Mouse (Mus musculus): ENCODE data around the gene Wfdc21. TPM values are rescaled to one million over a fixed set of nuclear protein-coding genes. Genes with fewer than 3 reads are reported as not detected.

Gene Wfdc21
- total and polyA plus RNA-seq, 3 experiments = not detected

- peak; percentile 41 for TF ChIP-seq ZC3H11A (IDR thresholded peaks at IDR 0.05; ENCODE audit: low read depth, low read length)
- no peak for TF ChIP-seq POLR2AphosphoS5 (IDR thresholded peaks at IDR 0.05; ENCODE audit: borderline replicate concordance, low read depth, low read length)
- TF ChIP-seq E2F4 (IDR thresholded peaks at IDR 0.05; ENCODE audit: borderline replicate concordance, low read depth, low read length) = no peak
- no peak for TF ChIP-seq MAZ (IDR thresholded peaks at IDR 0.05; ENCODE audit: low read depth, low read length)
Observed at GRCm38 (mm10) chr11:83728757-83729432, 17.8 kb upstream of the Wfdc21 start (continued).

- Histone ChIP-seq H3K9ac (ENCODE audit: control insufficient read depth, low read depth, low read length, poor library complexity, severe bottlenecking) (no peak overlapping the region), H3K9me3 (replicated peaks; ENCODE audit: insufficient read depth, low read length) (no peaks in the 10 kb centered on the region), H3K79me2 (ENCODE audit: control insufficient read depth, insufficient read depth, low read length, poor library complexity) (no peaks in the 10 kb centered on the region), H3K27me3 (ENCODE audit: control insufficient read depth in 1 of 2, insufficient read depth in 2 of 2, low read length in 2 of 2) (peaks cover 11 to 14% of the 10 kb centered on the region in 2 experiments), H3K4me3 (ENCODE audit: control insufficient read depth in 1 of 2, insufficient read depth in 1 of 2, low read depth in 2 of 2, low read length in 2 of 2) (no peak overlapping the region), H3K36me3 (ENCODE audit: control insufficient read depth in 1 of 2, insufficient read depth in 2 of 2, low read length in 2 of 2) (no peaks in the 10 kb centered on the region), H3K4me1 (ENCODE audit: control insufficient read depth in 1 of 2, insufficient read depth in 2 of 2, low read length in 2 of 2) (no peaks in the 10 kb centered on the region), H3K27ac (ENCODE audit: control insufficient read depth, low read depth, low read length) (no peak overlapping the region)
- no peak for TF ChIP-seq ZNF384 (IDR thresholded peaks at IDR 0.05; ENCODE audit: low read depth, low read length)
- TF ChIP-seq KAT2A (conservative IDR thresholded peaks at IDR 0.05; ENCODE audit: low read depth, low read length) = no peak
- TF ChIP-seq UBTF (IDR thresholded peaks at IDR 0.05; ENCODE audit: borderline replicate concordance, insufficient read depth, low read depth, low read length) = no peak
- TF ChIP-seq ELF1 (IDR thresholded peaks at IDR 0.05; ENCODE audit: low read depth, low read length) = no peak
- no peak for DNase-seq (ENCODE audit: low read depth, low spot score)
Observed at GRCm38 (mm10) chr11:83731116-83731515, 15.6 kb upstream of the Wfdc21 start.

DNA sequence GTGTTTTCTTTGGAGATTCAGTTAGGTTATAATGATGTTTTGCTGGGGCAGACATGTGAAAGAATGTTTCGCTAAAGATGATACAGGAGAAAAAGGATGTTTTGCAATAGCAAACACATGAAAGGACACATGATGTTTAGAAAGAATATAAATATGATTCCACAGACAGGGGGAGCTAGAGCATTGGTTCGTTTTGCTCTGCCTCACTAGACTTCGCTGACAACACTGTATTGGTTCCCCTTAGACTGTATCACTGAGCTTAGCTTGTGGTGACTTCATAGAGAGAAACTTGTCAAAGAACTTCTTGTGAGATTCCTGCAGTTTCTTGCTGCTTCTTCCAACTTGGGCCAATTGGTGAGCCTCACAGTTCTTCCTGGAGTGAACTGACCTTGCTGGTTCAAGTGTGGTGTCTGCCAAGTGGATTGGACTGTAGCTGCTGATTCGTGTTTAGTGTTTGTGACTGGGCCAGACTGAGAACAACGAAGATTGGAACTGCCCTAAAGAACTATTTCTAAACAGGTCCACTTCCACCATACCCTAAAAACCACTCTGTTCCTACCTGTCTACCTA lies 13.6 kb upstream of the Wfdc21 start:
- TF ChIP-seq MEF2A (IDR thresholded peaks at IDR 0.05; ENCODE audit: extremely low read depth, insufficient replicate concordance, low read depth, low read length, poor library complexity, severe bottlenecking) (no peak), BHLHE40 (IDR thresholded peaks at IDR 0.05; ENCODE audit: borderline replicate concordance, low read depth, low read length) (no peak), RCOR1 (IDR thresholded peaks at IDR 0.05; ENCODE audit: low read depth, low read length) (no peak), CTCF (IDR thresholded peaks at IDR 0.05 in 2 of 3, conservative IDR thresholded peaks at IDR 0.05 in 1 of 3; ENCODE audit: control insufficient read depth in 1 of 3, insufficient read depth in 1 of 3, low read depth in 2 of 3, low read length in 3 of 3, poor library complexity in 1 of 3, severe bottlenecking in 1 of 3) (peak; percentile 2 to 43 (median 33); a peak in 3 of 6 replicates), POLR2A (IDR thresholded peaks at IDR 0.05; ENCODE audit: control insufficient read depth in 1 of 2, insufficient read depth in 1 of 2, low read depth in 1 of 2, low read length in 2 of 2, poor library complexity in 1 of 2) (no peak), GABPA (IDR thresholded peaks at IDR 0.05; ENCODE audit: low read depth, low read length) (no peak), NELFE (IDR thresholded peaks at IDR 0.05; ENCODE audit: low read depth, low read length) (no peak)
- H3K27ac ChIP-seq (ENCODE audit: control insufficient read depth, low read depth, low read length) = no peak overlapping the region
- H3K4me1 ChIP-seq (ENCODE audit: control insufficient read depth in 1 of 2, insufficient read depth in 2 of 2, low read length in 2 of 2) = no peaks in the 10 kb centered on the region
- no peak overlapping the region for H3K9ac ChIP-seq (ENCODE audit: control insufficient read depth, low read depth, low read length, poor library complexity, severe bottlenecking)
- no peaks in the 10 kb centered on the region for H3K79me2 ChIP-seq (ENCODE audit: control insufficient read depth, insufficient read depth, low read length, poor library complexity)
- H3K27me3 ChIP-seq (ENCODE audit: control insufficient read depth in 1 of 2, insufficient read depth in 2 of 2, low read length in 2 of 2) = peaks cover 11 to 14% of the 10 kb centered on the region in 2 experiments
- H3K36me3 ChIP-seq (ENCODE audit: control insufficient read depth in 1 of 2, insufficient read depth in 2 of 2, low read length in 2 of 2) = no peaks in the 10 kb centered on the region
- peak; percentile 43 for DNase-seq (ENCODE audit: low read depth, low spot score)
- no peaks in the 10 kb centered on the region for H3K9me3 ChIP-seq (replicated peaks; ENCODE audit: insufficient read depth, low read length)
- no peak overlapping the region for H3K4me3 ChIP-seq (ENCODE audit: control insufficient read depth in 1 of 2, insufficient read depth in 1 of 2, low read depth in 2 of 2, low read length in 2 of 2)

Measured in MEL (cell line).